Mouse (Mus musculus) retina, postnatal 7 days (tissue): Measurements from ENCODE around the gene Zbtb16.

Source experiments
- DNase-seq: peaks from one replicate; pipeline ENCODE4 v3.0.0-alpha.2; 2012; ENCODE audit warnings: low read depth, low spot score

The Zbtb16 gene

GRCm38 (mm10) chr9:48730446-48730979 lies 105.5 kb downstream of the Zbtb16 start:
- no peak for DNase-seq

GRCm38 (mm10) chr9:48729471-48729870 lies 106.6 kb downstream of the Zbtb16 start:
- no peak for DNase-seq

- no peak for DNase-seq
Measured at GRCm38 (mm10) chr9:48728731-48729123, 107.3 kb downstream of the Zbtb16 start.

GRCm38 (mm10) chr9:48728083-48728730 lies 107.8 kb downstream of the Zbtb16 start:
- DNase-seq: no peak

GRCm38 (mm10) chr9:48726341-48726740 lies 109.7 kb downstream of the Zbtb16 start:
- DNase-seq: no peak

- no peak for DNase-seq
Measured at GRCm38 (mm10) chr9:48725918-48726317, 110.1 kb downstream of the Zbtb16 start.

GRCm38 (mm10) chr9:48725161-48725560 lies 110.9 kb downstream of the Zbtb16 start:
- DNase-seq: no peak

GRCm38 (mm10) chr9:48724733-48725132 lies 111.3 kb downstream of the Zbtb16 start:
- DNase-seq: no peak

- DNase-seq: no peak
Measured at GRCm38 (mm10) chr9:48723511-48724304, 112.3 kb downstream of the Zbtb16 start.

- no peak for DNase-seq
Measured at GRCm38 (mm10) chr9:48723025-48723424, 113.0 kb downstream of the Zbtb16 start.

- no peak for DNase-seq
Measured at GRCm38 (mm10) chr9:48722261-48722920, 113.6 kb downstream of the Zbtb16 start.

GRCm38 (mm10) chr9:48721655-48722054 lies 114.4 kb downstream of the Zbtb16 start:
- no peak for DNase-seq

GRCm38 (mm10) chr9:48721172-48721571 lies 114.8 kb downstream of the Zbtb16 start:
- DNase-seq: no peak

GRCm38 (mm10) chr9:48720251-48720963 lies 115.6 kb downstream of the Zbtb16 start:
- no peak for DNase-seq

GRCm38 (mm10) chr9:48719619-48720018 lies 116.4 kb downstream of the Zbtb16 start:
- no peak for DNase-seq

- no peak for DNase-seq
Measured at GRCm38 (mm10) chr9:48716549-48716948, 119.5 kb downstream of the Zbtb16 start.

- no peak for DNase-seq
Measured at GRCm38 (mm10) chr9:48715042-48715441, 121.0 kb downstream of the Zbtb16 start.

- no peak for DNase-seq
Measured at GRCm38 (mm10) chr9:48713779-48714178, 122.2 kb downstream of the Zbtb16 start.

GRCm38 (mm10) chr9:48712985-48713765 lies 122.8 kb downstream of the Zbtb16 start:
- no peak for DNase-seq

- DNase-seq: no peak
Measured at GRCm38 (mm10) chr9:48711826-48712225, 124.2 kb downstream of the Zbtb16 start.

- no peak for DNase-seq
Measured at GRCm38 (mm10) chr9:48711296-48711781, 124.7 kb downstream of the Zbtb16 start.
